Mouse (Mus musculus) C2C12 (cell line): ENCODE data around the gene Nit2. TPM values are rescaled to one million over a fixed set of nuclear protein-coding genes. Genes with fewer than 3 reads are reported as not detected.

Experiments used
- H3K27me3 ChIP-seq: one replicate; pipeline ENCODE4 v1.6.1; 2011; ENCODE audit not compliant: control insufficient read depth, insufficient read depth, insufficient read length
- H3K36me3 ChIP-seq: one replicate; pipeline ENCODE4 v1.6.1; 2011; ENCODE audit not compliant: control insufficient read depth, insufficient read depth
- H3K4me3 ChIP-seq: one replicate; pipeline ENCODE4 v1.5.1; 2011; ENCODE audit warnings: mild to moderate bottlenecking, control low read depth; ENCODE audit not compliant: poor library complexity, insufficient read depth, severe bottlenecking
- H3K79me2 ChIP-seq: one replicate; pipeline ENCODE4 v1.6.1; 2011; ENCODE audit not compliant: control insufficient read depth, insufficient read depth
- H3K79me3 ChIP-seq: one replicate; pipeline ENCODE4 v1.6.1; 2011; ENCODE audit warnings: low read depth, control low read depth
- H3ac ChIP-seq: one replicate; pipeline ENCODE3; 2011; ENCODE audit warnings: low read depth; ENCODE audit not compliant: control insufficient read depth, insufficient read length
- CEBPB ChIP-seq: IDR thresholded peaks from one replicate; pipeline ENCODE4 v1.6.1; 2011; ENCODE audit warnings: low read depth, mild to moderate bottlenecking, control low read depth, moderate library complexity
- CTCF ChIP-seq: IDR thresholded peaks from one replicate; pipeline ENCODE4 v1.5.1; 2011; ENCODE audit not compliant: control insufficient read depth, insufficient read depth, insufficient read length
- FOSL1 ChIP-seq: IDR thresholded peaks from one replicate; pipeline ENCODE4 v1.8.0; 2011; ENCODE audit warnings: mild to moderate bottlenecking, low read length; ENCODE audit not compliant: poor library complexity, insufficient read depth, severe bottlenecking
- MAX ChIP-seq: IDR thresholded peaks from one replicate; pipeline ENCODE4 v1.6.1; 2011; ENCODE audit warnings: mild to moderate bottlenecking, control low read depth
- MYOD1 ChIP-seq: IDR thresholded peaks from one replicate; pipeline ENCODE4 v1.6.1; 2011; ENCODE audit warnings: low read depth; ENCODE audit not compliant: control insufficient read depth, insufficient read length
- MYOG ChIP-seq: IDR thresholded peaks from one replicate; pipeline ENCODE4 v1.6.1; 2011; ENCODE audit not compliant: control insufficient read depth, insufficient read length; ENCODE audit errors: extremely low read depth
- USF1 ChIP-seq: IDR thresholded peaks from one replicate; pipeline ENCODE4 v1.6.1; 2011; ENCODE audit warnings: low read depth, mild to moderate bottlenecking, control low read depth, moderate library complexity
- polyA plus RNA-seq: library from polyadenylated mRNA; unstranded; fragments of >200 nt; fragmentation: generic; extraction: Trizol; gene quantifications from one replicate; pipeline ENCODE4 v1.2.1, GENCODE M21; 2012; ENCODE audit warnings: missing spikeins

Gene Nit2
- polyA plus RNA-seq, 1 experiment, result 24.1 TPM

- no peak overlapping the region for H3K4me3 ChIP-seq
- TF ChIP-seq USF1 (no peak), MYOG (no peak), CTCF (no peak), MAX (no peak)
- peaks cover 77% of the 10 kb centered on the region for H3K36me3 ChIP-seq
- H3K79me3 ChIP-seq, result peaks cover 71% of the 10 kb centered on the region
- no peak overlapping the region for H3ac ChIP-seq
- H3K79me2 ChIP-seq, result peaks cover 80% of the 10 kb centered on the region
- no peaks in the 10 kb centered on the region for H3K27me3 ChIP-seq
These were observed 33.5 kb downstream of the Nit2 start for GRCm38 (mm10) chr16:57133611-57134010.

- Histone ChIP-seq H3K79me3 (peaks cover 81% of the 10 kb centered on the region), H3K27me3 (no peaks in the 10 kb centered on the region), H3K36me3 (peaks cover 68% of the 10 kb centered on the region), H3K4me3 (no peak overlapping the region), H3ac (no peak overlapping the region), H3K79me2 (peaks cover 93% of the 10 kb centered on the region)
- TF ChIP-seq MYOG (no peak), MAX (no peak), CEBPB (no peak), USF1 (no peak), CTCF (no peak), FOSL1 (no peak), MYOD1 (no peak)
These were observed 34.8 kb downstream of the Nit2 start for GRCm38 (mm10) chr16:57132326-57132725.

GRCm38 (mm10) chr16:57131544-57131943 is 35.6 kb downstream of the Nit2 start:
- H3K79me3 ChIP-seq, result peaks cover 88% of the 10 kb centered on the region
- H3K79me2 ChIP-seq, result peaks cover 100% of the 10 kb centered on the region
- no peak overlapping the region for H3ac ChIP-seq
- TF ChIP-seq CEBPB (no peak), MAX (no peak), MYOD1 (no peak), USF1 (no peak), MYOG (no peak), FOSL1 (no peak)
- H3K36me3 ChIP-seq, result peaks cover 68% of the 10 kb centered on the region
- no peaks in the 10 kb centered on the region for H3K27me3 ChIP-seq
- H3K4me3 ChIP-seq, result no peak overlapping the region

- Histone ChIP-seq H3K79me3 (peaks cover 92% of the 10 kb centered on the region), H3K79me2 (peaks cover 100% of the 10 kb centered on the region), H3ac (no peak overlapping the region), H3K27me3 (no peaks in the 10 kb centered on the region), H3K36me3 (peaks cover 66% of the 10 kb centered on the region), H3K4me3 (no peak overlapping the region)
- no peak for TF ChIP-seq CEBPB
- no peak for TF ChIP-seq FOSL1
- TF ChIP-seq MYOD1, result no peak
These were observed 36.3 kb downstream of the Nit2 start for GRCm38 (mm10) chr16:57130752-57131400.

GRCm38 (mm10) chr16:57127825-57128224 is 39.3 kb downstream of the Nit2 start:
- Histone ChIP-seq H3K79me2 (peaks cover 100% of the 10 kb centered on the region), H3K79me3 (peaks cover 98% of the 10 kb centered on the region), H3ac (no peak overlapping the region), H3K27me3 (no peaks in the 10 kb centered on the region), H3K36me3 (peaks cover 49% of the 10 kb centered on the region), H3K4me3 (no peak overlapping the region)
- no peak for TF ChIP-seq MAX
- no peak for TF ChIP-seq CEBPB
- no peak for TF ChIP-seq CTCF
- TF ChIP-seq USF1, result no peak
- no peak for TF ChIP-seq FOSL1

GRCm38 (mm10) chr16:57126268-57126667 is 40.9 kb downstream of the Nit2 start:
- Histone ChIP-seq H3K27me3 (no peaks in the 10 kb centered on the region), H3K79me3 (peaks cover 92% of the 10 kb centered on the region), H3K79me2 (peaks cover 98% of the 10 kb centered on the region), H3K4me3 (no peak overlapping the region), H3K36me3 (peaks cover 43% of the 10 kb centered on the region), H3ac (no peak overlapping the region)
- TF ChIP-seq MAX (no peak), USF1 (no peak), CTCF (no peak), FOSL1 (no peak), MYOG (no peak), MYOD1 (no peak)
